Mouse (Mus musculus): ENCODE measurements at regions not wholly inside any gene's neighbourhood (a gene's known extent, or its start where the extent isn't known, plus 50 kb on each side); places are given as distances from the start of the nearest gene placed in this dataset.

DNA sequence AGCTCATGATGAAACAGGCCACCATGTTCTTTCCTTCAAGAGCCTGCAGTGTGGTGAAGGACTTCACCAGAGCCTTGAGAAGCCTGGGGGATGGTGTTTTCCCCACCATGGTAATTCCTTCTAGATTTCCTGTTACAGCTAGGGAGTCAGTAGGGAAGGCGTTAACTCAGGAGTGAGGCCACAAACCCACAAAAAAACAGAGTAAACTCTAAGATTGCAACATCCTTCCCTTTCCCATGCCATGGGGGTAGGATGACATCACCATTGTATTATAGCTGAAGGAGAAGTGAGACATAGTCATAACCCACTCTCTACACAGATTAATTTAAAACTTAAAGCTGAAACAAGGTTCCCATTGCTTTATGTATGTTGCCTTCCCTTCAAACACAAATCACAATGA is 218.7 kb upstream of the F930015N05Rik start:
- DNase-seq (ENCODE audit: low spot score) = no peak

- no peak for DNase-seq (ENCODE audit: low spot score)
Measured at GRCm38 (mm10) chr11:64663166-64663565, 226.7 kb upstream of the F930015N05Rik start.

- DNase-seq (ENCODE audit: low spot score) = no peak
Measured at GRCm38 (mm10) chr11:64667010-64667409, 230.6 kb upstream of the F930015N05Rik start.

DNA sequence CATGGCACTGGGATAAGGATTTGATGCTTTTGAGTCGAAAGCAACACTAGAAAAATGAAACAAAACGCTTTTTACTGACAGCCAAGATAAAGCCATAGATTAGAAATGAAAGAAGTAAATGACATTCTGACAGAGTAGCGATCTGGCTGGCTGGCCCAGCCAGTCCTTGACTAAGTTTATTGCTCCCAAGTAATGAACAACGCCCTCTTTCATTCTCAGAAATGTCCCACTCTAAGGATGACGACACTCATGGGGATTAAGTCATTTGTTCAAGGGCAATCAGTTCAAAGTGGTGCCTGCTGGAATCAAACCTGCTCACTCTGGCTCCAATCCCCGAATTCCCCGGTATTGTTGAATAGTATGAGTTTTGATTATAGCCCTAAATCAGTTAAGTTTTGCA is 231.1 kb upstream of the F930015N05Rik start:
- DNase-seq (ENCODE audit: low spot score) = no peak

DNA sequence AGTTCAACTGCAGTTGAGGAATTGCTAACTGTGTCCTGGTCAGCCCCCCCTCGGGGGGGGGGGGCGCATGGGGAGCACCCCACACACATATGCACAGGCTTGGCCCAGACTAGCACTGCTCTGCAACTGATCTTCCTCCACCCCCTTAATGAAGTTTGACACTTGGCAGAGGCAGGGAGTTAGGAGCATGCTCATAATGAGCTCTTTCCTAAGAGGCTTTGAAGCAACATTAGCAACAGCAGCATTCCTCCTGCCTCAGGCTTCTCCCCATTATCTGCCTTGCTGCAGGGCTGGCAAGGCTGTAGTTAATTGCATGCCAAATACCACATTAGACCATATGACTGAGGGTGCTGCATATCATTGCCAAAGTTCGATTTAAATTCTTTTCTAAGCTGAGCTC is 235.4 kb upstream of the F930015N05Rik start:
- DNase-seq (ENCODE audit: low spot score) = no peak

GRCm38 (mm10) chr11:64673546-64673945 is 237.1 kb upstream of the F930015N05Rik start:
- DNase-seq (ENCODE audit: low spot score) = no peak

- no peak for DNase-seq (ENCODE audit: low spot score)
Measured at GRCm38 (mm10) chr11:64703776-64704175, 267.3 kb upstream of the F930015N05Rik start.

- no peak for DNase-seq (ENCODE audit: low spot score)
Measured at GRCm38 (mm10) chr11:64711801-64712200, 267.0 kb upstream of the Elac2 start.

DNA sequence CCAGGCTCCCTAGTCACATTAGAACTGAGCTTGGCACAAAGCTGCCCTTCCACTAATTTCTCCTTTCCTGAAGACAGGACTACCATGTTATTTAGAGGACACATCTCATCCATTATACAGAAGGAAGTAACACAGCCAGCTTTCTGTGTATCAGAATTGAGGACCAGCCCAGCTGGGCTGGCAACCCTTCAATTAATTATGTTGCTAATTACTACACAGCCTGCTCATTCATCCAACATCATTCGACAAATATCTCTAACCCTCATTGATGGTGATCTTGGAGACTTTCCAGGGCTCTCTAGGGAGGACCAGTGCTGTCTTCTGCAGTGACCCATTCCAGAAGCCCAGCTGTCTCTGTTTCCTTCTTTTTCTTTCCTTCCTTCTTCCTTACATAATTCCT is 263.7 kb upstream of the Elac2 start:
- DNase-seq (ENCODE audit: low spot score) = no peak

GRCm38 (mm10) chr11:64718316-64719085 is 260.3 kb upstream of the Elac2 start:
- DNase-seq (ENCODE audit: low spot score) = no peak

- no peak for DNase-seq (ENCODE audit: low spot score)
Measured at GRCm38 (mm10) chr11:64726249-64726648, 252.6 kb upstream of the Elac2 start.

DNA sequence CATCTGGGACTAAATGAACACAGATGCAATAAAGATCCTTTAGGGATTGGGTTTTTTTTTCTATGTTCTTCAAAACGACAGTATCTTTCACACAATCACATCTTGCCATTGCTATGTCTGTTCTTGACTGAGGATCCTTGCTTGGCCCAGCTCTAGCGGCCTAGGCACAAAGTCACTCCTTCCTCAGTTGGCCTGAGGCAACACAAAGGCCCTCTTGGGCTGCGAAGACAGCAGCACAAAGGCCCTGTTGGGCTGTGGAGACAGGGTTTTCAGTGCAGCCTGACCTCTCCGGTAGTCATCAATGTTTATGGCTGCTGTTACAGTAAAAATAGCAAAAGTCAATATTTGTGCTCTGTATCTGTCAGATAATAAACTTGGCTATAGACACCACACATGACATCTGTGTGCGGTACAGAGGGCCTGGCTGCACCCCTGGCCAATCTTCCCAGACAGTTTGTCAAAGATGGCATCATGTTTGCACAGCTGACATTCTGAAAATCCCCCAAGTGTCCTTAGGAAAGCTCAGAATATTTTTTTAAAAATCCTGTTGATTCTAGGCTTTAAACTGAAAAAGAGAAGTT is 250.9 kb upstream of the Elac2 start:
- DNase-seq (ENCODE audit: low spot score) = no peak

GRCm38 (mm10) chr11:64738948-64739347 is 239.9 kb upstream of the Elac2 start:
- DNase-seq (ENCODE audit: low spot score) = no peak

DNA sequence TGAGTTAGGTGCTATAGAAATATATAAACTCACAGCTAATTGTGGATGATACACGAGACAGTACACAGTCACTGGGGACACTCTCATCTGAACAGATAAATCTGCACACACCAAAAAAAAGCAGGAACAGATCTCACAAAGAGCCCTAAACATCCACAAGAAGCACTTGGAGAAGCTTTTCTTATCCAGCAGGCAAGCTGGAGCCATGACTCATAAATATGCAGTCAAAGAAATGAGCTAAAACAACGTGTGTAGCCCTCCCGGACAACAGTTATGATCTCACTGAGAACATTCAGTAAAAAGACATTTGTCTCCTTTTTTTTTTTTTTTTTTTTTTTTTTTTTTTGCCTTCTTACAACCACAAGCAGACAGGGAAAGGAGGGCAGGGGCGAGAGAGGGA is 235.1 kb upstream of the Elac2 start:
- DNase-seq (ENCODE audit: low spot score) = no peak

DNA sequence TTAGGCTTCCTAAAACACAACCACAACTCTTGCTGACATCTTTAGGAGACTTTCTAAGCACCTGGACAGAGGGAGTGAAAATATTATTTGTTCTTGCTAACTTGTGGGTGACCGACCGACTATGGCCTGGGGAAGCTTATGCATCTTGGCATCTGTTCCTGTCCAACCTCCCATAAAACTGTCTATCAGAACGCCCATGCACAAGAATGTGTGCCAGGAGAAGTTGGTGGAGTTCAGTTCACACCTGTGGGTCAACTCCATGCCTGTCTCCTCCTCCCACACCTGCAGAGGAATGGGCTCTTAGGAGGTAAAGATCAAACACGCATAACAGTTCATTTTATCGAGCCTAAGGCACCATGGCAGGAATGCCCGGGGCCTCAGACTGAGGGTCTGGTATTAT is 232.7 kb upstream of the Elac2 start:
- DNase-seq (ENCODE audit: low spot score) = no peak

GRCm38 (mm10) chr11:64749976-64750375 is 228.9 kb upstream of the Elac2 start:
- no peak for DNase-seq (ENCODE audit: low spot score)

DNA sequence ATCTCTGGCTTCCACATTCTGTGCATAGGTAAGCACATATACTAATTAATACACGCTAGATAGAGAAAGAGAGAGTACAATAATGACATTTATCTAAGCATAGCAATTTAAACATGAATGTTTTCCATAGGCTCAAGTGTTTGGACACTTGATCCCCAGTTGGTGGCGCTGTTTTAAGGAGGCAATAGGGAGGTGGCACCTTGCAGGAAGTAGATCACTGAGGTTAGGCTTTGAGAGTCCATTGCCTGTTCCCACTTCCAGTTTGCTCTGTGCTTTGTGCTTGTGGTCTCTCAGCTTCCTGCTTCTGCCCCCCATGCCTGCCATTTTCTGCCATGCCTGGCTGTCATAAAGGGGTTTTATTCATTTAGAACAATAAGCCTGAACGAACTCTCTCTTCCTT is 226.5 kb upstream of the Elac2 start:
- no peak for DNase-seq (ENCODE audit: low spot score)

GRCm38 (mm10) chr11:64752816-64753215 is 226.0 kb upstream of the Elac2 start:
- no peak for DNase-seq (ENCODE audit: low spot score)

- DNase-seq (ENCODE audit: low spot score) = no peak
Measured at GRCm38 (mm10) chr11:64754076-64754475, 224.8 kb upstream of the Elac2 start.

DNA sequence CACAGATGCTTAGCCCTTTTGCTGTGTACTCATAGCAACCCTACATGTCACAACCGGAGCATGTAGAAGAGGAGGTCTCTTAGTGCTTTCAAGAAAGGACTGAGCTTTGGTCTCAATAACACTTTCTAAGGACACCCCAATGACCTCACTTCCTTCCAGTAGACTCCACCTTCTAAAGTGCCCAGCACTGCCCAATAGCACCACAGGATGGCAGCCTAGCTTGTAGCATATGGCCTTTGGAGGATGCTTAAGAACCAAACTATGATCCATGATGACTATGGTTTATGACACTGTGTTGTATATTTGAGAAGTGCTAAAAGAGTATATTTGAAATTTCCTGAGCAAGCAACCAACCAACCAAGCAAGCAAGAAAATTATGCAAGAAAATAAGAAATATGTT is 223.3 kb upstream of the Elac2 start:
- no peak for DNase-seq (ENCODE audit: low spot score)

DNA sequence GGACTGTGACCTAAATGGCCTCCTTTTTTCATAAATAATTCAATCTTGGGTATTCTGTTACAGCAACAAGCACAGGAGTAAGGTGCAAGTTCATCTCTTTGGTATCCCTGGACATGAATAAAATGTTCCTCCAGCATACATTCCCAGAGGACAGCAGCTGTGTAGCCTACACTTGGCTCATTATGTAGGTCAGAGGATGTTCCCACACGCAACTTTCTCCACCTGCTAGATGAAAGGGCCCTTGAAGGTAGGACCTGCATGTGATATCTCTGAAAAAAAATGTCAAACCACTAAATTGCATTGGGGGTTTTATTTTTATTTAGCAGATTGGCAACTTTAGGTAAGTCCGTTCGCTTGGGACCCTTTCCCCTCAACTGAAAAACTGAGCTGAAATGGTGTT is 218.2 kb upstream of the Elac2 start:
- DNase-seq (ENCODE audit: low spot score) = no peak

- DNase-seq (ENCODE audit: low spot score) = no peak
Measured at GRCm38 (mm10) chr11:64762755-64763154, 216.1 kb upstream of the Elac2 start.

DNA sequence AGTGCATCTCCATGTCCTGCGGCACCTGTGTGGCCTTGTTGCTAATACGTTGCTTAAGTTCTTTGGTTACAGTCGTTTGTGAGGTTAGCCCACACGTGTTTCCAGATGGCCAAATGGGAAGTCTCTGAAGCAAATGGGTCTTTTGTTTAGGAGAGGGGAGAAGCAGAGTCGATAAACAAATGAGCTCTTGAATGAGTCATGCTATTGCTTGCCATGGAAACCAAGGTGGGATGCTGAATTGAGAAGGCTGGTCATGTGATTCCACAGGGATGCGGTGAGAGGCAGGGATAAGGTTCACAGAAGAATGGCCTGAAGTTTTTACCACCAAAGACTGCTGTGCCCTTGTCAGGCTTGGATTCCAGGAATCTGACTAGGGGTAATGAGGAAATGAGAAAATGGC is 214.8 kb upstream of the Elac2 start:
- no peak for DNase-seq (ENCODE audit: low spot score)

- no peak for DNase-seq (ENCODE audit: low spot score)
Measured at GRCm38 (mm10) chr11:64776691-64777090, 202.1 kb upstream of the Elac2 start.

Measured in spleen, adult 12 weeks (tissue).